Mouse (Mus musculus) gastrocnemius, adult 8-10 months (tissue): ENCODE measurements around the gene Gata1. TPM values are rescaled to one million over a fixed set of nuclear protein-coding genes. Genes with fewer than 3 reads are reported as not detected.

Experiments
- total RNA-seq, 4 experiments: library from RNA; stranded (reverse); gene quantifications; 2 replicates each; pipeline ENCODE4 v1.2.4; 2022

Gene Gata1
- total RNA-seq, 4 experiments from 2014 or later: 0.13 TPM; not detected in 3

Other genes with a start within 250 kb of the Gata1 start
- 1 to 10 TPM; 3.6 to 4.6 (median 3.7) TPM for gene Praf2, start 249.6 kb downstream of the Gata1 start, total RNA-seq
- 1 to 10 TPM in 1 of 4 experiments, under 1 TPM in 2, not detected in 1; 0.34 to 1.1 (median 0.86) TPM for gene Ccdc120, start 227.2 kb downstream of the Gata1 start, total RNA-seq
- gene Tfe3, start 215.5 kb downstream of the Gata1 start, total RNA-seq: 1 to 10 TPM; 6.0 to 8.1 (median 7.6) TPM
- 10 to 100 TPM; 15.5 to 19.4 (median 16.1) TPM for gene Gripap1, start 188.3 kb downstream of the Gata1 start, total RNA-seq
- gene Kcnd1, start 155.8 kb downstream of the Gata1 start, total RNA-seq: under 1 TPM; 0.05 to 0.16 (median 0.12) TPM
- 10 to 100 TPM; 13.8 to 17.8 (median 15.6) TPM for gene Otud5, start 136.7 kb downstream of the Gata1 start, total RNA-seq
- gene Pim2, start 99.8 kb downstream of the Gata1 start, total RNA-seq: 1 to 10 TPM; 1.1 to 3.3 (median 1.7) TPM
- 10 to 100 TPM in 2 of 4 experiments, 1 to 10 TPM in 2; 8.5 to 11.3 (median 10.2) TPM for gene Slc35a2, start 94.0 kb downstream of the Gata1 start, total RNA-seq
- 10 to 100 TPM; 17.3 to 20.6 (median 19.3) TPM for gene Pqbp1, start 78.8 kb downstream of the Gata1 start, total RNA-seq
- 10 to 100 TPM; 47.8 to 58.6 (median 53.9) TPM for gene Timm17b, start 78.7 kb downstream of the Gata1 start, total RNA-seq
- gene Gm10491, start 70.2 kb downstream of the Gata1 start, total RNA-seq: not detected
- 1 to 10 TPM in 1 of 4 experiments, under 1 TPM in 1, not detected in 2; 0.87 to 1.5 TPM for gene Gm10490, start 68.5 kb downstream of the Gata1 start, total RNA-seq
- not detected for gene Pcsk1n, start 58.2 kb downstream of the Gata1 start, total RNA-seq
- not detected for gene Eras, start 49.5 kb downstream of the Gata1 start, total RNA-seq
- gene Hdac6, start 30.2 kb downstream of the Gata1 start, total RNA-seq: 1 to 10 TPM; 3.8 to 6.2 (median 4.2) TPM
- not detected for gene Glod5, start 40.4 kb upstream of the Gata1 start, total RNA-seq
- gene Suv39h1, start 96.7 kb upstream of the Gata1 start, total RNA-seq: 1 to 10 TPM; 3.5 to 5.0 (median 4.3) TPM
- under 1 TPM; 0.15 to 0.54 (median 0.45) TPM for gene Was, start 112.4 kb upstream of the Gata1 start, total RNA-seq
- 10 to 100 TPM in 2 of 4 experiments, 1 to 10 TPM in 2; 8.7 to 10.4 (median 9.6) TPM for gene Wdr13, start 154.8 kb upstream of the Gata1 start, total RNA-seq
- 100 to 1,000 TPM in 1 of 4 experiments, 10 to 100 TPM in 3; 45.7 to 121 (median 61.8) TPM for gene Rbm3, start 167.8 kb upstream of the Gata1 start, total RNA-seq
- 1 to 10 TPM; 2.3 to 3.6 (median 3.0) TPM for gene Tbc1d25, start 198.1 kb upstream of the Gata1 start, total RNA-seq
- 1 to 10 TPM; 5.4 to 8.3 (median 7.0) TPM for gene Ebp, start 215.4 kb upstream of the Gata1 start, total RNA-seq
- 1 to 10 TPM; 3.3 to 5.1 (median 4.2) TPM for gene Porcn, start 228.5 kb upstream of the Gata1 start, total RNA-seq